ENCODE assay signal across 8 mouse cellular contexts in the genomic region with DNA sequence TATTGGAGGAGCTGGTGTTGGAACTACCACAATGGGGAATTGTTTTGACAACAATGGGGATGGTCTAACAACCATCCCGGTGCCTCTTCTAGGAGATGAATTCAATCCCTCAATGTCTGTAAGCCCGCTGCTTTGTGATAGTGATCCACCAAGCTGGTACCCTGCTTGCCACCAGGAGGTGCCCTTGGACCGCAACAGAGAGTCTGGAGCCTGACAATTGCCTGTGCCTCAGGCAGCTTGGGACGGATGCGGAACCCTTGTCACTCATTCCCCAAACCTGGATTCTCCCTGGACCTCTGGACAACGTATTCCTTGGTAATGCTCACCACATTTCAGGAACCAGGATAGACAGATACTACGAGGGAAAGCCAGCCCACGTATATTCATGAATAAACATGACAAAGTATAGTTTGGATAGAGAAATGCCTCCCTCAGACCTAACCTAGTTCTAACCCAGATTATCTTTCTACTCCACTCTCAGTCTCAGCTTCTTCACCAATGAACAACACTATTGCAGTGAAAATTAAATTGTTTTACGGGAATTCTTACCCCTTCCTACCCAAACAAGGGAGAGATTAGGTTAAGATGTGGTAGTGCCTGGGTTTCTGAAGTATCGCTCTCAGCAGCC. TPM values are rescaled to one million over a fixed set of nuclear protein-coding genes. Genes with fewer than 3 reads are reported as not detected.
DNase-seq lines count a peak whose midpoint lies in the region; ATAC-seq lines count a peak whose summit lies in the region.

No protein-coding gene starts in this region.

- H3K4me3 ChIP-seq in hindbrain, embryonic 14.5 days (replicated peaks; ENCODE audit: low read length) = peak overlapping the region; percentile 65

- H3K4me2 ChIP-seq in hindbrain, embryonic 14.5 days (replicated peaks) = peak overlapping the region; percentile 80

- H3K27ac ChIP-seq in hindbrain, embryonic 14.5 days = peak overlapping the region; percentile 94

- DNase-seq in NIH3T3 (ENCODE audit: low read depth) = peak; percentile 95
- peak; percentile 95 to 96 for DNase-seq in cerebellum, postnatal 10 days
- peak; percentile 84 to 86 for DNase-seq in frontal cortex, postnatal 14 days (ENCODE audit: low spot score in 2 of 2)
- DNase-seq in hindbrain, embryonic 14.5 days (ENCODE audit: low spot score) = peak; percentile 88
- peak; percentile 86 to 89 for DNase-seq in layer of hippocampus, postnatal 36 days
- peak; percentile 96 for DNase-seq in lung, postnatal 36 days
- DNase-seq in retina, postnatal 1 day = peak; percentile 94
- DNase-seq in urinary bladder, adult 18-20 months (ENCODE audit: low spot score in 2 of 2) = peak; percentile 81

- H3K27me3 ChIP-seq in hindbrain, embryonic 14.5 days (ENCODE audit: control insufficient read depth, insufficient read depth, low read length) = no peaks in the 10 kb centered on the region

- peak overlapping the region; percentile 57 for H3K9ac ChIP-seq in hindbrain, embryonic 14.5 days

- peak; percentile 71 for ATAC-seq in hindbrain, embryonic 14.5 days (ENCODE audit: low FRiP score)

- H3K36me3 ChIP-seq in hindbrain, embryonic 14.5 days (replicated peaks; ENCODE audit: control insufficient read depth, insufficient read depth) = peaks cover 60% of the 10 kb centered on the region

- peaks cover 31% of the 10 kb centered on the region for H3K4me1 ChIP-seq in hindbrain, embryonic 14.5 days (replicated peaks; ENCODE audit: control insufficient read depth, insufficient read depth, low read length)

- no peaks in the 10 kb centered on the region for H3K9me3 ChIP-seq in hindbrain, embryonic 14.5 days (ENCODE audit: control insufficient read depth, low read length)

- WGBS in hindbrain, embryonic 14.5 days = under 1% methylated on average over 10 of the region's 10 CpGs

RNA-seq across cellular contexts. Expression of gene Rbm4b, which starts 0.6 kb away (rescaled TPM):
- 132 and 136 TPM in 2 replicates for polyA plus RNA-seq in hindbrain, embryonic 14.5 days (2014; fragmentation: Nextera tagmentation; extraction: Ambion mirVana)
- total RNA-seq in layer of hippocampus, postnatal 36 days (2021) = 10 to 100 TPM; 17.4 to 20.2 TPM

RNA-seq across cellular contexts. Expression of gene Rbm4, which starts 38.0 kb away (rescaled TPM):
- 78.9 and 82.7 TPM in 2 replicates for polyA plus RNA-seq in hindbrain, embryonic 14.5 days (2014; fragmentation: Nextera tagmentation; extraction: Ambion mirVana)
- total RNA-seq in layer of hippocampus, postnatal 36 days (2021) = 10 to 100 TPM; 88.2 to 89.6 TPM

RNA-seq across cellular contexts. Expression of gene Sptbn2, which starts 44.7 kb away (rescaled TPM):
- 38.3 and 38.4 TPM in 2 replicates for polyA plus RNA-seq in hindbrain, embryonic 14.5 days (2014; fragmentation: Nextera tagmentation; extraction: Ambion mirVana)
- total RNA-seq in layer of hippocampus, postnatal 36 days (2021) = 100 to 1,000 TPM; 575 to 585 TPM

RNA-seq across cellular contexts. Expression of gene Gm21992, which starts 55.7 kb away (rescaled TPM):
- 8.6 and 10.5 TPM in 2 replicates for polyA plus RNA-seq in hindbrain, embryonic 14.5 days (2014; fragmentation: Nextera tagmentation; extraction: Ambion mirVana)
- 10 to 100 TPM; 17.3 to 19.8 TPM for total RNA-seq in layer of hippocampus, postnatal 36 days (2021)

RNA-seq across cellular contexts. Expression of gene Rbm14, which starts 55.8 kb away (rescaled TPM):
- polyA plus RNA-seq in hindbrain, embryonic 14.5 days (2014; fragmentation: Nextera tagmentation; extraction: Ambion mirVana) = 56.3 and 62.8 TPM in 2 replicates
- 10 to 100 TPM; 56.3 to 62.7 TPM for total RNA-seq in layer of hippocampus, postnatal 36 days (2021)

Comparison
In these comparisons a context has a peak if more than half of its experiments do, and no peak if none do; other contexts are left out.
1. Peak in every context shown above with its lines: DNase-seq, ATAC-seq, H3K4me3 ChIP-seq and H3K27ac ChIP-seq.